In the genomic region with DNA sequence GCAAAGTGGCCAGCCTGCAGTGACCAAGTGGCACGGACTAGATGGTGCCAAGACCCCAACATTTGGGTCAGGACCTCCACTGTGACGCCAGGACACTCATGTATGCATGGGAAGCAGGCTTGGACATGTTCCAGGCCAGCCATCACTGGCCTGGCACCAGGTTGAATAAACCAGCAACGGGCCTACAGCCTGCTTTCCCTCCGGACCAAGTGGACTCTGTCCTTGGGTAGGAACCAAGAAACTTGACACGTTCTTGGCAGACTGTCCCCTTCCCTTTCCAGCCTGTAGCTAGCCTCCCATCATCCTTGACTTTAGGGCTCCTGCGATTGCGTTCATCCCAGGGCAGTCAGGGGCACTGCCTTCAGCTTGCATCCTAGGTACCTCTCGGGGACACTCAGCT, we compare ENCODE assay signal across 8 mouse cellular contexts. TPM values are rescaled to one million over a fixed set of nuclear protein-coding genes. Genes with fewer than 3 reads are reported as not detected.
A peak's percentile ranks its signal among the peaks of the same experiment; 100 is the strongest.
DNase-seq lines count a peak whose midpoint lies in the region.

No protein-coding gene starts in this region.

- DNase-seq in cerebellum, adult 9-11 months: peak; percentile 25
- no peak for DNase-seq in cerebellum, adult 11 months
- DNase-seq in urinary bladder, postnatal 4 days (ENCODE audit: low spot score in 2 of 2): peak; percentile 74 to 75
- DNase-seq in urinary bladder, adult 18-20 months (ENCODE audit: low spot score in 2 of 2): no peak
- DNase-seq in kidney, postnatal 25 days: peak; percentile 85 to 90
- no peak for DNase-seq in embryo, embryonic 9.5 days (ENCODE audit: extremely low spot score)
- no peak for DNase-seq in layer of hippocampus, postnatal 36 days
- no peak for DNase-seq in layer of hippocampus, adult 18-20 months (ENCODE audit: low spot score in 2 of 2)

RNA-seq across cellular contexts. Expression of gene Jund, which starts 11.2 kb away (rescaled TPM):
- 100 to 1,000 TPM; 157 to 183 TPM for total RNA-seq in layer of hippocampus, postnatal 36 days (2021)
- total RNA-seq in layer of hippocampus, adult 18-20 months (2021): 100 to 1,000 TPM; 186 to 200 TPM

RNA-seq across cellular contexts. Expression of gene Lsm4, which starts 14.5 kb away (rescaled TPM):
- 10 to 100 TPM; 60.3 to 68.5 TPM for total RNA-seq in layer of hippocampus, postnatal 36 days (2021)
- 10 to 100 TPM; 63.8 to 71.5 TPM for total RNA-seq in layer of hippocampus, adult 18-20 months (2021)

RNA-seq across cellular contexts. Expression of gene Iqcn, which starts 15.7 kb away (rescaled TPM):
- total RNA-seq in layer of hippocampus, postnatal 36 days (2021): under 1 TPM; 0.08 to 0.10 TPM
- total RNA-seq in layer of hippocampus, adult 18-20 months (2021): under 1 TPM in 1 of 2 experiments, not detected in 1; 0.07 TPM

RNA-seq across cellular contexts. Expression of gene Pgpep1, which starts 27.4 kb away (rescaled TPM):
- total RNA-seq in layer of hippocampus, postnatal 36 days (2021): 10 to 100 TPM; 23.1 TPM
- 10 to 100 TPM; 20.0 to 23.3 TPM for total RNA-seq in layer of hippocampus, adult 18-20 months (2021)

RNA-seq across cellular contexts. Expression of gene Gm3336, which starts 30.8 kb away (rescaled TPM):
- not detected for total RNA-seq in layer of hippocampus, postnatal 36 days (2021)
- total RNA-seq in layer of hippocampus, adult 18-20 months (2021): not detected

Comparison
In these comparisons a context has a peak if more than half of its experiments do, and no peak if none do; other contexts are left out.
1. DNase-seq: peak in cerebellum, adult 9-11 months (single experiment), urinary bladder, postnatal 4 days (2 of 2) and kidney, postnatal 25 days (2 of 2); none in cerebellum, adult 11 months (single experiment), urinary bladder, adult 18-20 months (0 of 2), embryo, embryonic 9.5 days (single experiment), layer of hippocampus, postnatal 36 days (0 of 2) and layer of hippocampus, adult 18-20 months (0 of 2).